Mouse (Mus musculus): ENCODE measurements around the gene Ttll6.

Gene Ttll6

DNA sequence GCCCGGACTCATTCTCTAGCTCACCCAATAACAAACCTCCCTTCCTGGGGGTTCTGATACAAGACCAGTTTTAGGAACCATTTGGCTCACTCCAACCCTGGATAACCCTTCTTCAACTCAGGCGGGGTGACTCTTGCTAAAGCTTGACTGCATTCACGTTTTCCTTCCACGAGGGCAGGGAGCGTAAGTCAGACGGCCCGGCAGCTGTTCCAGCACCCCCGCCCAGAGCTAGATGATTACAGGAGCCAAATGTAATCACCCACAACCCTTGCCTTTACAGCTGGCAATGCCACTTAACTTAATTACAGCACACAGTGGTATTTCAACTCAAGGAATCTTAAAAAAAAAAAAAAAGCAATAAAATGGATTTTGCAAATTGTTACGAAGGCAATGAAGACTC lies 34.5 kb downstream of the Ttll6 start:
- no peak for DNase-seq (ENCODE audit: low spot score in 2 of 2)

DNA sequence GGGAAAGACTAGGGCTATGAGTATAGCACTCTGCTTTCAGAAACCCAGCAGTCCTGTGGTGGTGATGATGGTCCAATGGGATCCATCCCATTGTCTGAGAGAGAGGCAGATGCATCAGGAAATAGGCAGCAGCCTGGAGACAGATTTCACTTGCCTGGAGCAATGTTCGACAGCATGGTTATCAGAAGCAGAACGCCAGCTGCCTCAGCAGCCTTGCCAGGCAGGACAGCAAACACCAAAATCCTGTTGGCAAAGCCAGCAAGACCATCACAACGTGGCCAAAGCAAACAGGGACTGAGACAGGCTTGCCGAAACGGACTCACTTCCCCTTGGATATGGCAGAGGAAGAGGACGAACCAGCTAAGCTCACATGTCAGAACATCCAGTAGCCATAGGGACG lies 35.4 kb downstream of the Ttll6 start:
- DNase-seq (ENCODE audit: low spot score in 2 of 2) = no peak

DNA sequence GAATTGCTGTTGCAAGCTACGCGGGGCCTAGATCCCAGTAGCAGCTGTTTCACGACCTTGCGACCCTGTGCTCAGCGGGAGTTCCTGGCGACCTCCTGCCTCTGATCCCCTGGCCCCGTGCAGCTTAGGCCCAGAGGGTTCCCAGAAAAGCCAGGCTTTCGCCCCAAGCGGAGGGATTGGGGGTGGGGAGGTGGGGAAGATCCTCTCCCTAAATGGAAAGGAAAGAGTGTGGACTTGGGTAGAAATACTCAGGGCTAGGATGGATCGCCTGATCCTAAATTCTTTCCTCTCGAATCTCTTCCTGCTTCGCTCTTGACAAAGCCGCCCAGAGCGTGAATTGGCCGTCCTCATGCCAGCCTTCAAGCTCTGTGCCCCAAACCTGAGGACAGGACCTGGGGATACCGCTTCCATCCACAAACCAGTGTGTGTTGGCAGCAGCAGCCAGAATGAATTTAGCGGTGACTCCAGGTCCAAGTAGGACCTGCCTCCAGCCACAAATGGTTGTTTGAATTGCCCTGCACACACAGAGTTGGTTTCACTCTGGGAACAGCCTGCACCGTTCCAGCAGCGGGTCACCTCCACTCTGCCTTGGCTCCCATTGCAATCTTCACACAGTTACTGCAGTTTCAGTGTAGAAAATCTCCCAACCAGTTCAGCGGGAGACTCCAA lies 37.3 kb downstream of the Ttll6 start:
- no peak for DNase-seq (ENCODE audit: low spot score in 2 of 2)

DNA sequence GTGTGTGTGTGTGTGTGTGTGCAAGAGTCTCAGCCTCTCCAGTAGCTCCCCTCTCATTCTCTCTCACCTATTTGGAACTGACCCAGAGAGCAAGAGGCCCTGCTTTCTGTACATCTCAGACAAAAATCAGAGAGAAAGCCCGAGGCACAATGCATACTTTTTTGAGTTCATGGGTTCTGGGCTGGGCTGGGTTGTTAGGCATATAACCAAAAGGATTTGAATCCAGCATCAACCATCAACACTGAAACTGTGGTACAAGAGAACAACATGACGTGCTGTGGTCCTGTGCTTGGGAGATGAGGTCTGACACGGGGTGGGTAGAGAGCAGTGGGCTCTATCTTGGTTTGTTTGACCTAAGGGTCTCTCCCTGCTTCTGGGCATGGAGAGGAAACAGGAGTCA lies 38.0 kb downstream of the Ttll6 start:
- no peak for DNase-seq (ENCODE audit: low spot score in 2 of 2)

DNA sequence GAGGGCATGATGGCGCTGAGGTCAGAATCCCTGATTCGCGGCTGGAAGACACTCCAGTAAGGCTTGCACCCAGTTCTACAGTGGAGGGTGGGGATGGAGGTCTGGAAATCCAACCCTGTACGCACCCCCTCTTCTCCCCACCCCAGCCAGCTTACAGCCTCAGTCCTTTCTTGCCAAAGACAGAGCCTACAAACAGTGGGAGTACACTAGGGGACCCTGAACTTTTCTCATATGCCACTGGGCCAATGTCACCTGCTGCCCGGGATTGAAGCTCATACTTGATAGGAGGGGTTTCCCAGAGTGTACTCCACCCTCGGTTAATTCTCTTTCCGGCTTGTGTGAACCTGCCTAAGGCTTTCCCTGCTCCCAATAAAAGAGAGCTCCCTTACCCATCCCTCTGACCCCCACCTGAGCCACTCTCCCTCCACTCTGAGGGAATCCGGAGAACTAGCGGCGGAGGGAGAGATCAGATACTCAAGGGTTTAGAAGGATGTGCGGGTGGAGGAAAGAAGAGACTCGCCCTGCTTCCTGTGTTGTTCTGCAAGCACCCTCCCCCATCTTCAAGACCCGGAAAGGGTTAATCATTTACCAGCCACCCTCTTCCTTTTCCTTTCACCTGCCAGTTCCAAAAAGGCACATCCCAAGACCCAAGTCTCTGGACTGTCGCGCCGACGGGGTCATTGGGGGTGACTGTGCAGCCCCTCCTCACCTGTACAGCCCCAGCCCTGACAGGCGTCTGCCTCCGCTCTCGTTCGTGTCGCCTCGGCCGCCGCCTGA lies 39.1 kb downstream of the Ttll6 start:
- DNase-seq (ENCODE audit: low spot score in 2 of 2) = no peak

DNA sequence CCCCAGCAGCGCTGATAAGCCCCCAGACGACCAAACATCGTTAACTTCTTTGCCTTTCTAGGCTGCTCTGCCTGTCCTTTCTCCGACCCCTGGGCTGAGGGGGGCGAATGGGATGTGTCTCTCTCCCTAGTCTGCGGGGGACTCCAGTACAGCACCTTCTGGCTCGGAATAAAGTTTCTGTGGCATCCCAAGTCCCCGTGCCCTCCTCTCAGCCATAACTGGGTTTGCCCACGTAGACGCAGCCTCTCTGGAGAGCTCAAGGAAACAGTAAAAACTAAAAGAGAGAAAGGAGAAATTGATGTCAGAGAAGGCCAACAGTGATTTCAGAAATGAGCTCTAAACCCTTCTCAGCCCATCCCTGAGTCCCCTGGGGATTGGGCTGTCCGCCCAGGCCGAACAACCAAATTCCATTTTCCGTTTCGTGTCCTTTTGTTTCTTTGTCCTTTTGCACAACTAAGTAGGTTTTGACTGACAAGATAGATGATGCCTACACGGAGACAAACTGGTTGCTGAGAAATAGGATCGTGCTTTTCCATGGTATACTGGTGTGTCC lies 39.8 kb downstream of the Ttll6 start:
- DNase-seq (ENCODE audit: low spot score in 2 of 2) = no peak

DNA sequence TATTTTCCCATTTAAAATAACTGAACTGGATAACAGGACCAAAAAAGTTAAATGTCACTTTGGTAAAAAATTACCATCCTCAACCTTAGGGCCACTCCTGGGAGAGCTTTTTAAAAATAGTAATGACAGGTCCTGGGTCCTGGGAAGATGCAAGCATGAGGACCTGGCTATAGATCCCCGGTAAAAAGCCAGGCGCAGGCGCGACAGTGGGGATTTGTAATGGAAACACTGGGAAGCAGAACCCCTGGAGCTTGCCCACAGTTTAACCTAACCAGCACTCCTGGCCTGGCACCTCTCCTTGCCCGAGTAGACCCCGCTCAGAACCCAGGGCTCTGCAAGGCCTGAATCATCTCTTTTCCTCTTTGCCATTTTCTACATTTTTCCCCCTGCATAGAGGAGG lies 41.3 kb downstream of the Ttll6 start:
- DNase-seq (ENCODE audit: low spot score in 2 of 2) = no peak

DNA sequence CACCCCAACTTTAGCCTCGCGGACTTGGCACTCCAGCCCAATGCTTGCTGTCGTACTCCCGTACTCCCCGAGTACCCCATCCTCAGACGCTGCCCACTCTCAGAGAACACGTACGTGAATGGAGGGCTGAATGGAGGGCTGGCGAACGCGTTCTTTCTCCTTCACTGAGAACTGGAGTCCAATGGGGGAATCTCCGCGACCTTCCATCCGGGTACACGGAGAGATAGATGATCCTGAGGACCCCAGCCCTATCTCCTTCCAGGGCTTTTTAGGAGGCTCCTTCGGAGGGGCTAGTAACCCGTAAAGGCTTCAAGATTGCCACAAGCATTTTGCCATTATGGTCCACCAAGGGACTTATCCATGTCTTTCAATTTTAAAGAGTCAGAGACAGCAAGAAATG lies 41.9 kb downstream of the Ttll6 start:
- DNase-seq (ENCODE audit: low spot score in 2 of 2) = no peak

DNA sequence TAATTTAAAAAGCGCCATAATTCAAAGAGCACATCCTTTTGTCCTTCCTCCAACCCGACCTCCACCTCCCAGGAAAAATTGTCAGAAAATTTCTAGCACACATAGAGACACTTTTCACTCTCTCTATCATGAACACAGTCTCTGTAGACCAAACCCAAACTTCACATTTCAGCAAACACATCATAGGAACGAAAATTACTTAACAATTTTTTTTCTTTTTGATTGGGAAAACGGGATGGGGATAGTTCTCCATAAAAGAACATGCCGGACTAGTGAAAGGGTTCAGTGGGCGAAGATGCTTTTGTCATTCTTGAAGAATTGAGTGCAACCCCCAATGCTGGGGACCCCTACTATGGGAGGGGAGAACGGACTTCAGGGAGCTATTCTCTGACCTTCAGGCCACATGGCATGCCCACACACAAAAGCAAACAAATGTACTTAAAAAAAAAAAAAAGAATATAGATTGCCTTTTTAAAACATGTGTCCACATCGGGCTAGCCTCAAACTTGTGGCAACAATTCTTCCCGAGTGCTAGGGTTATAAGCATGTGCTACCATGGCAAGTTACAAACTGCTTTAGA lies 42.5 kb downstream of the Ttll6 start:
- no peak for DNase-seq (ENCODE audit: low spot score in 2 of 2)

DNA sequence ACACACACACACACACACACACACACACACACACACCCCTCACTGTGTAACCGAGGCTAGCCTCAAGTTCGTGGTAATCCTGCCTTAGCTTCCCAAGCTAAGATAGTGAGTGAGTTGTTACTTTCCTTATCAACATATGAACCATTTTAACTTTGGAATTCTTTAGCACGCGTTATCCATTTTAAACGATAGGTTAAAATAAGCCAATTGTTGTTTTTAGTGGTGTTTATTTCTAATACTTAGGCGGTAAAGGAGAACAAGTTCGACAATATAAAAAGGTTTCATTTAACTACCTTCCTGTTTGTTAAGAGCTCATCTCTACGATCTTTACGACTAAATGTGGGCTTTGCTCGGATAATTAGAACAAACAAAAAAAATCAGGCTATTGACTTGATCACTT lies 43.3 kb downstream of the Ttll6 start:
- DNase-seq (ENCODE audit: low spot score in 2 of 2) = no peak

DNA sequence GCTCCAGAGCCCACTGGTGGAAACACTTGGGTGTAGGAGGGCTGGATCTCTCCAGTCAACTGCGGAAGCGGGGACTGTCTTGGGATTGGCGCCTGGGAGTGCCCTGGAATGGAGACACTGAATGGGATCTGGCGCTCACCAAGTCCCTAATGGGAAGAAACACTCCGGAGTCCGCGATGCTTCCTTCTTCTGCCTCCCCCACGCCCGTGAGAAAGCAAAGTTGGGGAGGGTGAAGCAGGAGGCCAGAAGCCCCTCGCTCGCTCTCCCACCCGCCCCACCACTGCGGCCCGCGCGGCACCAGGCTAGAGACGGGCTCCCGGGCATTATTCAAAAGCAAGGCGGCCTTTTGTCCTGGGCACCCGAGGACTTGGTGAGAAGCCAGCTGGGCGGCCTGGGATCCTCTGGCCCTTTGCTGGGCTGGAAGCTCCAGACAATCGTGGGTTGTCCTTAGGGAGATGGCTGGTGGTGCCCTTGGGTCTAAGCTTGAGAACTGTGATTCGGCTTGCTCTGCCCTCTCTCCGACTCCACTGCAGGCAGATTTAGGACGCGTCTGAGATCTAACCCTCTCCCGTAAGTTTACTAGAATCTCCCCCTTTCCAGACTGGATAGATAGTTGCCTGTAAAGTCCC lies 44.1 kb downstream of the Ttll6 start:
- DNase-seq (ENCODE audit: low spot score in 2 of 2) = no peak

DNA sequence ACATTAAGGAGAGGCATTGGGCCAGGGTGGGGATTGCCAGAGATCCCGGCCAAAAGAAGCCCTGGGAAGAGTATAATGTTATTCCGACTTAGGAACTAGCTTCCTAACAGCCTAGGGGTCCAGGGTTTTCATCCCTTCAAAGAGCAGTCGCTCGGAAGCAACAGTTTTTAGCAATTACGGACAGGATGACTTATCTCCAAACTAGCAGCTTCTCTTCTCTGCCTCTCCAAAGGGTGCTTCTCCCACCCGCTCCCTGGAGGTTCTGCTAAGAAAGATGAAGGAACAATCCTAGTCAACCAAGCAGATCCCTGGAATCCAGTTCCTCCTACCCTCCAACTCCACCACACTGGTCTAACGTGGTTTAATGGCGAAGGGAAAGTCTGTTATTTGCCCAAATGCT lies 44.8 kb downstream of the Ttll6 start:
- DNase-seq (ENCODE audit: low spot score in 2 of 2) = no peak

DNA sequence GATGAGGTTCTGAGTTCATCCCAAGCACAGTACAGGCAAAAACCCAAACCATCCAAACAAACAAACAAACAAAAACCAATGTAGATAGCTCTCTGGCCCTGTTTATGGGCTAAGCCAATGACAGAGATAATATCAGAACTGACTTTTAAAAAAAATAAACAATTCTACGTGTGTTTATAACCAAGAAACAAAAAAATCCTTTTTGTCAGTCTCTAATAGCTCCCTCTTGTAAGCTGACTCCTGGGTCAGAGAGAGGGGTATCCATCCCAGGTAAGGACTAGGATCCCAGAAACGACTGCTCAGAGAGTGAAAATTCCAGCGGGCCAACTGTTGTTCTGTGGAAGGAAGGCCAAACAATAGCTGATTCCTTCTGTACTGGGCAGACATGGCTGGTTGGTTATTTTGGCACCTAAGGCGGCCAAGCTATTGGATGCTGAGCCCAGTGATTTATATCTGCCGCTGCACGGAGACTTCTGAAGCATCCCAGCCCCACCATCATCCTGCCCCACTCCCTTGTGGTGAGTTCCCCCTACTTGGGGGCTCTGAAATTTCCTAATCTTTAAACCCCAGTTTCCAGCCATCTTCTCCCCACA lies 45.4 kb downstream of the Ttll6 start:
- no peak for DNase-seq (ENCODE audit: low spot score in 2 of 2)

DNA sequence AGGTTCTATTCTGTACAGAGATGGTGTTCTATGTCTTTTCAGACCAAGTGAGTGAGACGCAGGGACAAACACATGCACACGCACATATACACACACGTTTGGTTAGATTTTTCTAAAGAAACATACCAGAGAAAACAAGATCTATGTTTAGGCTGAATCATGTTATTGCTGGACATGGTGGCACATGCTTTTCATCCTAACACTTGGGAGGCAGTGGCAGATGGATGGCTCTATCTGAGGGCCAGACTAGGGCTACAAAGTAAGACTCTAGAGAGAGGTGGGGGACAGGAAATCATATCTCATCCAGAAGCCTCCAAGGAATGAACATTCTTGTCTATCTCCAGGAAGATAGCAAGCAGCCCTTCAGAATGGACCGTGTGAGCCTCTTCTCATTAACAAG lies 47.5 kb downstream of the Ttll6 start:
- no peak for DNase-seq (ENCODE audit: low spot score in 2 of 2)

DNA sequence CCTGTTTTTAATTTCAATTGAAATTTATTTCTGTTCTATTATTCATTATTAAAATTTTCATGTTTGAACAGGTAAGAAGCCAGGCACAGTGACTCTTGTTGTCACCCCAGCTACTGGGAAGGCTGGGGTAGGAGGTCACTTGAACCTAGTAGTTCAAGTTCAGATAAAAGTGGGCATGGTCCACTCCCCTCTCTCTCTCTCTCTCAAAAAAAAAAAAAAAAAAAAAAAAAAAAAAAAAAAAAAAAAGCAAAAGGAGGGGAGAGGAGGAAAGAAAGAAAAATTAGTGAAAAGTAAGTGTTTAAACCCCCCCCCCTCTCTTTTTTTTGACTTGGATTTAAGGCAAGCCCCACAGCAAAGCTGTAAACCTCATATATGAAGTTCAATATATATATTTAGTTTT lies 50.6 kb downstream of the Ttll6 start:
- no peak for DNase-seq (ENCODE audit: low spot score in 2 of 2)

DNA sequence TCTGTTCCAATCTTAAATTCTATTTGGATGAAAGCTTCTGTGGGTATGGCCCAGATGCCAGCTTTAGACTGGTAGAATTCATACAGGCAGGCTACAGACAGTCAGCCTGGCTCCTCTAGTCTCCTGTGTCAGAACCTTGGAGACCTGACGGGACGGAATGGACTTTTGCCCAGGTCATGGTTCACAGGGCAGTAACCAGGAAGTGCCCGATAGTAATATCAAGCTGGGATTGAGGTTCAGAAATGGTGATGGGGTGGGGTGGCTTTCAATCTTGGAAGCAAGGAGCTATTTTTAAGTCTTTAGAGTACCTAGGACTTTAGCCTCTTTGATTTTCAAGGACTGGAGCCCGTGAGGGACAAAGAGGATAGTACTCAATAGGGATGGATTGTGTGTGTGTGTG lies 53.7 kb downstream of the Ttll6 start:
- no peak for DNase-seq (ENCODE audit: low spot score in 2 of 2)

DNA sequence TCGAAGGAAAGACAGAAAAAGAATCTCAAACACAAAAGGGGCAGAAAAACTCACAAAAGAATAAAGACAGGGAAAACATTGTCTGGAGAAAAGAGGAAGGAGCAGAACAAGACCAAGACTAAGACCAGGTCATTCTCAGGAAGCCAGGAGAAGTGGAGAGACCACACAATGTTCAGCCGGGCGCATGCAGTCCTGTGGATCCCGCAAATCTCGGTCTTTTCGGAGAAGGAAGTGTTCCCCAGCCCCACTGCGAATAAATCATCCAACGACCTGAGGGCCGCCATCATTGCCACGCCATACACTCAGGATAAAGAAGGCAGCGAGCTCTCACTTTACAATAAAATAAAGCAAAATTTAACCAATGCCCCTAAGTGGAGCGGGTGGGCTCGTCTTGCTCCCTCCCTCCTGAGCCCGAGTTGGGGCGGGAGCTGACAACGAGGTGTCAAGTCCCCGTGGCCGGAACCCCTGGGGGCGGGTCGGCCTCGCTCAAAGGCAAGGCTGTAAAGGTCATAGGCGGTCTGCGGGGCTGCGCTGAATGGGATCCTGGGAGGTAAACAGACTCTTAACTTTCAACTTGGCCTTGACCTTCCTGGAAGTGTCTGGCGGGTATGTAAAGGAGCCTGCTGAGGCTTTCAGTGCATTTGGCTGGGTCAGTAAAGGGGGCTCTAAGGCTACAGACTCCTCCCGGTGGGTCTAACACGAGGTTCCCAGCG lies 56.4 kb downstream of the Ttll6 start:
- no peak for DNase-seq (ENCODE audit: low spot score in 2 of 2)

DNA sequence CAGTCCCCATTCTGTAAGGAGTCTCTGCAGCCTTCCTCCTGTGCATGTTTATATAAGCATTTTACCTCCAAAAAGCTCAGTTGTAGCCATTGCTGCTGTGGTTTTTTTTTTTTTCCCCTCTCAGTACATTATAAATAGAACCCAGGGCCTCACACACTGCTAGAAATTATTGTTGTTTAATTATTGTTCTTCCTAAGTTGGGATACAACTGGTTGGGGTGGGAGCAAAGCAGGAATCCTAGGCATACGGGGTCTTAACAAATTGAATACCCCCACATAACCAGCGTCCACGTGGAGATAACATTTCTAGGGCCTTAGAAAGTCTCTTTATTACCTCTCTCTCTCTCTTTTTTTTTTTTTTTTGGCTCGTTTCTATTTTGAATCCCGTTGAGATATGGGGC lies 57.5 kb downstream of the Ttll6 start:
- no peak for DNase-seq (ENCODE audit: low spot score in 2 of 2)

DNA sequence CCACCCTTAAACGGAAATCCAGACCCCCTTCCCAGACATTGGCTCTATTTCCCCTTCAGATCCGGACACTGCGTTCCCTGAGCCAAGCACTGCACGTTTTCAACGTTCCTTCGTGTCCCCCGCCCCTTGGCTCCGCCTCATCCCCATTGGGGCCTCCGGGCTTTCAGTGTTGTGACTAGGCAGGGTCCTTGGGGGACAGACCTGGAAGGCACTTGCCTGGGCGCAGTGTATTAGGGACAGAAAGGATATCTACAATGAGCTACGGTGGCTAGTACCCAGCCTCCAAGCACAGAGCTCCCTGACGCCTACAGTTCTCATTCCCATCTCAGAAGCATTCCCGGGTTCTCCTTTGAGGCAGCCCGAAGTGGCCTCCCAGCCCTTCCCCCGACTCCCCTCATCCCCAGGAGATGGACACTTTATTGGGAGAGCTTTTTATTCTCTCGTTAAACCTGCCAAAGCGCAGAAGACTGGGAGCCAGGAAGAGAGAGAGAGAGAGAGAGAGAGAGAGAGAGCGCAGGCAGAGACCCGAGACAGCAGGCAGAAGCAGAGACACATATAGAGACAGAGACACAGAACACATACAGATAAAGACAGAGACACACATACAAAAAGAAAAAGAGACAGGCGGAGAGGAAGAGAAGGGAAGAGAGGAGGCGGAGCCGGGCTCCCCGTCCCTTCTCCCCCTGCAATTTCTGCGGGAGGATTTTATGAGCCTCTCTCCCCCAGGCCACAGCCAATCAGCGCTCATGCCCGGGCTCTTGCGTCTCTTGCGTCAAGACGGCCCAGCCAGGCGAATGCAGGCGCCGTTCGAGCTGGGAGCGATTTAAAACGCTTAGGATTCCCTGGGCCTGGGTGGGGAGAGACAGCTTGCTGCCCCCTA lies 60.2 kb downstream of the Ttll6 start, which contains the start of gene Hoxb13:
Gene Hoxb13 (plus strand): TSS at position 796 of the 880 bp plus-strand sequence.
- DNase-seq (ENCODE audit: low spot score in 2 of 2) = no peak

DNA sequence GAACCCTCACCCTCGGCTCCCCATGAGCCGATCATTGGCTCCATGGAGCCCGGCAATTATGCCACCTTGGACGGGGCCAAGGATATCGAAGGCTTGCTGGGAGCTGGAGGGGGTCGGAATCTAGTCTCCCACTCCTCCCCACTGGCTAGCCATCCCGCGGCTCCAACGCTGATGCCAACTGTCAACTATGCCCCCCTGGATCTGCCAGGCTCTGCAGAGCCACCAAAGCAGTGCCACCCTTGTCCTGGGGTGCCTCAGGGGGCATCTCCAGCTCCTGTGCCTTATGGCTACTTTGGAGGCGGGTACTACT lies 60.8 kb downstream of the Ttll6 start:
- DNase-seq (ENCODE audit: low spot score in 2 of 2) = no peak
